Mouse (Mus musculus) thymus, postnatal 10 days (tissue): Measurements from ENCODE around the gene Plekha6.
A peak's percentile ranks its signal among the peaks of the same experiment; 100 is the strongest.

ENCODE experiments used
- DNase-seq, 2 experiments: peaks; one replicate each; pipeline ENCODE4 v3.0.0; 2021; ENCODE audit warnings: low spot score in 2 of 2

Plekha6 gene

GRCm38 (mm10) chr1:133244668-133245067, 80.7 kb downstream of the Plekha6 start:
- no peak for DNase-seq

GRCm38 (mm10) chr1:133245690-133246619, 81.9 kb downstream of the Plekha6 start:
- no peak for DNase-seq

- DNase-seq: no peak
Measured at GRCm38 (mm10) chr1:133247189-133247588, 83.2 kb downstream of the Plekha6 start.

- no peak for DNase-seq
Measured at GRCm38 (mm10) chr1:133250761-133251160, 86.8 kb downstream of the Plekha6 start.

GRCm38 (mm10) chr1:133251625-133252034, 87.6 kb downstream of the Plekha6 start:
- DNase-seq: no peak

GRCm38 (mm10) chr1:133252251-133252650, 88.2 kb downstream of the Plekha6 start:
- DNase-seq: no peak

- DNase-seq: peak; percentile 62 to 68
Measured at GRCm38 (mm10) chr1:133252801-133253531, 89.0 kb downstream of the Plekha6 start.

- no peak for DNase-seq
Measured at GRCm38 (mm10) chr1:133253532-133253866, 89.5 kb downstream of the Plekha6 start.

- no peak for DNase-seq
Measured at GRCm38 (mm10) chr1:133254226-133254625, 90.2 kb downstream of the Plekha6 start.

- no peak for DNase-seq
Measured at GRCm38 (mm10) chr1:133254856-133255764, 91.1 kb downstream of the Plekha6 start.

- DNase-seq: no peak
Measured at GRCm38 (mm10) chr1:133255776-133256175, 91.8 kb downstream of the Plekha6 start.

- no peak for DNase-seq
Measured at GRCm38 (mm10) chr1:133256347-133256746, 92.3 kb downstream of the Plekha6 start.

- no peak for DNase-seq
Measured at GRCm38 (mm10) chr1:133258694-133259093, 94.7 kb downstream of the Plekha6 start.

- no peak for DNase-seq
Measured at GRCm38 (mm10) chr1:133262628-133263027, 98.6 kb downstream of the Plekha6 start.

- no peak for DNase-seq
Measured at GRCm38 (mm10) chr1:133263134-133263533, 99.1 kb downstream of the Plekha6 start.

GRCm38 (mm10) chr1:133264367-133264766, 100.4 kb downstream of the Plekha6 start:
- no peak for DNase-seq

GRCm38 (mm10) chr1:133265114-133265766, 101.2 kb downstream of the Plekha6 start:
- no peak for DNase-seq

- no peak for DNase-seq
Measured at GRCm38 (mm10) chr1:133267094-133267493, 103.1 kb downstream of the Plekha6 start.

- DNase-seq: no peak
Measured at GRCm38 (mm10) chr1:133267813-133268492, 103.9 kb downstream of the Plekha6 start.

GRCm38 (mm10) chr1:133268503-133268902, 104.5 kb downstream of the Plekha6 start:
- no peak for DNase-seq

- no peak for DNase-seq
Measured at GRCm38 (mm10) chr1:133270336-133270735, 106.3 kb downstream of the Plekha6 start.
